Mouse (Mus musculus): Measurements from ENCODE around the gene Rpl10a. TPM values are rescaled to one million over a fixed set of nuclear protein-coding genes. Genes with fewer than 3 reads are reported as not detected.
A peak's percentile ranks its signal among the peaks of the same experiment; 100 is the strongest.
"Not testable (repeated sequence)": the region's sequence is repeated elsewhere in the genome, so short reads cannot be mapped to it uniquely, and the experiment has no call there.

The Rpl10a gene
- polyA plus RNA-seq, 1 experiment from 2014 or later = 341 TPM

- Histone ChIP-seq H3K27me3 (replicated peaks) (no peaks in the 10 kb centered on the region), H3K4me2 (replicated peaks) (no peak overlapping the region), H3K9ac (no peak overlapping the region), H3K4me1 (peaks cover 15% of the 10 kb centered on the region), H3K4me3 (no peak overlapping the region), H3K27ac (no peak overlapping the region), H3K36me3 (peaks cover 8% of the 10 kb centered on the region), H3K9me3 (no peaks in the 10 kb centered on the region)
- WGBS = 79% methylated on average over 5 of the region's 5 CpGs
- no peak for ATAC-seq (ENCODE audit: low FRiP score, low read depth)
Measured at GRCm38 (mm10) chr17:28311366-28312132, 16.7 kb upstream of the Rpl10a start.

GRCm38 (mm10) chr17:28312232-28313211 lies 15.7 kb upstream of the Rpl10a start:
- H3K27ac ChIP-seq = no peak overlapping the region
- peak overlapping the region; percentile 93 for H3K4me2 ChIP-seq (replicated peaks)
- ATAC-seq (ENCODE audit: low FRiP score, low read depth) = peak; percentile 35; the same call in 1 of the 2 replicates
- peaks cover 15% of the 10 kb centered on the region for H3K4me1 ChIP-seq
- peaks cover 18% of the 10 kb centered on the region for H3K36me3 ChIP-seq
- H3K4me3 ChIP-seq = peak overlapping the region; percentile 28
- 27% methylated on average over 17 of the region's 17 CpGs for WGBS
- H3K9ac ChIP-seq = 0 out of 2 replicates have a peak overlapping the region, but pooled peaks have one; percentile 2
- no peaks in the 10 kb centered on the region for H3K9me3 ChIP-seq
- no peaks in the 10 kb centered on the region for H3K27me3 ChIP-seq (replicated peaks)

- WGBS = under 1% methylated on average over 68 of the region's 69 CpGs
- H3K9me3 ChIP-seq = no peaks in the 10 kb centered on the region
- H3K9ac ChIP-seq = peak within 1 kb of the TSS; percentile 87
- peak within 1 kb of the TSS; percentile 93 for H3K4me2 ChIP-seq (replicated peaks)
- peak within 1 kb of the TSS; percentile 79; the same call in 1 of the 2 replicates for H3K27ac ChIP-seq
- peak; percentile 98 for ATAC-seq (ENCODE audit: low FRiP score, low read depth)
- peak within 1 kb of the TSS; percentile 83 for H3K4me3 ChIP-seq
- H3K27me3 ChIP-seq (replicated peaks) = no peaks in the 10 kb centered on the region
- H3K36me3 ChIP-seq = peaks cover 25% of the 10 kb centered on the region
- peaks cover 14% of the 10 kb centered on the region for H3K4me1 ChIP-seq
Measured at GRCm38 (mm10) chr17:28313212-28313879, 14.9 kb upstream of the Rpl10a start, which contains the start of gene Fance. TSS of gene Fance (plus strand) at chr17:28313519.

DNA sequence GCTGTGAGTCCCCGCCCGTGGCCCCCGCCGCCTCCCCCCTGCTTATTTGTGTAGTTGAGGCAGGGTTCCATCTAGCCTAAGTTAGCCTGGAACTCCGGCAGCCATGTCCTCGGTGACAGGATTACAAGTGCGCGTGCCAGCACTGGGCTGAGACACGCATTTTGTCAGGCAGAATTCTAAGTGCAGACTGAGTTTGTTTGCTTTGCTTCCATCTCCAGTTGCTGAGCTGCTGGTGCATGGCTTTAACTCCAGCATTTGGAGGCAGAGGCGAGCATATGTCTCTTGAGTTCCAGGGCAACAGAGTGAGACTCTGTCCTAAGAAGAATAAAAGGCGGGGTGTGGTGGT lies 14.4 kb upstream of the Rpl10a start:
- 3% methylated on average over 11 of the region's 11 CpGs for WGBS
- no peaks in the 10 kb centered on the region for H3K27me3 ChIP-seq (replicated peaks)
- no peaks in the 10 kb centered on the region for H3K9me3 ChIP-seq
- ATAC-seq (ENCODE audit: low FRiP score, low read depth) = peak; percentile 25; the same call in 1 of the 2 replicates
- peaks cover 10% of the 10 kb centered on the region for H3K4me1 ChIP-seq
- peaks cover 28% of the 10 kb centered on the region for H3K36me3 ChIP-seq
- peak overlapping the region; percentile 79; the same call in 1 of the 2 replicates for H3K27ac ChIP-seq
- H3K4me3 ChIP-seq = peak overlapping the region; percentile 83
- peak overlapping the region; percentile 87 for H3K9ac ChIP-seq
- H3K4me2 ChIP-seq (replicated peaks) = peak overlapping the region; percentile 93

GRCm38 (mm10) chr17:28315611-28316160 lies 12.6 kb upstream of the Rpl10a start:
- WGBS = 88% methylated on average over 20 of the region's 20 CpGs
- H3K4me2 ChIP-seq (replicated peaks) = no peak overlapping the region; the same call in 1 of the 2 replicates
- no peak for ATAC-seq (ENCODE audit: low FRiP score, low read depth)
- H3K36me3 ChIP-seq = peaks cover 32% of the 10 kb centered on the region
- H3K4me3 ChIP-seq = no peak overlapping the region
- no peaks in the 10 kb centered on the region for H3K27me3 ChIP-seq (replicated peaks)
- no peak overlapping the region for H3K27ac ChIP-seq
- H3K4me1 ChIP-seq = peaks cover 10% of the 10 kb centered on the region
- peak overlapping the region; percentile 17; the same call in 1 of the 2 replicates for H3K9ac ChIP-seq
- H3K9me3 ChIP-seq = no peaks in the 10 kb centered on the region

- H3K27me3 ChIP-seq (replicated peaks) = no peaks in the 10 kb centered on the region
- H3K36me3 ChIP-seq = peaks cover 37% of the 10 kb centered on the region
- ATAC-seq (ENCODE audit: low FRiP score, low read depth) = no peak
- no peak overlapping the region for H3K4me2 ChIP-seq (replicated peaks)
- no peak overlapping the region for H3K27ac ChIP-seq
- no peak overlapping the region for H3K4me3 ChIP-seq
- H3K9ac ChIP-seq = no peak overlapping the region
- H3K9me3 ChIP-seq = no peaks in the 10 kb centered on the region
- H3K4me1 ChIP-seq = peaks cover 10% of the 10 kb centered on the region
- WGBS = 92% methylated on average over 9 of the region's 9 CpGs
Measured at GRCm38 (mm10) chr17:28316476-28316875, 11.8 kb upstream of the Rpl10a start.

DNA sequence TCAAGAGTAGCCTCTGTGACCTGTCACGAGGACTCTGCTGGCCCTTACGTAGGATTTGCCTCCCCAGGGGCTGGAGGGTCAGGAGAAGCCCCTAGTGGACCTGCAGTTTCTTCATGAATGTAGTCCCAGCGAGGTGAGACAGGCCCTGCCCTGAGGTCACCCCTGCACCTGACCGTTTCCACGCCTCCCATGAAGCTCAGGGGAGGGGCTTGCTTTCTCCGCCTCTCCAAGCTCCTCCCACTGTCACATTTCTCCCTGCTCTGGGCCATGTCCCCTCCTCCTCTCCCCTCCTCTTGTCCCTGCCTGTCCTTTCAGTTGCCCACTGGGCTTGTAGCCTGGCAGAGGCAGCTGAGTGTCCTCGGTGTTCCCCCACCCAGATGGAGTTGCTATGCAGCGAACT lies 11.2 kb upstream of the Rpl10a start:
- no peak overlapping the region for H3K4me3 ChIP-seq
- H3K9ac ChIP-seq = no peak overlapping the region
- H3K27ac ChIP-seq = no peak overlapping the region
- no peak for ATAC-seq (ENCODE audit: low FRiP score, low read depth)
- peaks cover 37% of the 10 kb centered on the region for H3K36me3 ChIP-seq
- WGBS = 65% methylated on average over 8 of the region's 8 CpGs
- no peaks in the 10 kb centered on the region for H3K27me3 ChIP-seq (replicated peaks)
- no peaks in the 10 kb centered on the region for H3K9me3 ChIP-seq
- peaks cover 10% of the 10 kb centered on the region for H3K4me1 ChIP-seq
- no peak overlapping the region for H3K4me2 ChIP-seq (replicated peaks)

GRCm38 (mm10) chr17:28317725-28318124 lies 10.5 kb upstream of the Rpl10a start:
- no peak overlapping the region for H3K4me2 ChIP-seq (replicated peaks)
- H3K36me3 ChIP-seq = peaks cover 37% of the 10 kb centered on the region
- H3K4me1 ChIP-seq = peaks cover 10% of the 10 kb centered on the region
- no peak overlapping the region for H3K9ac ChIP-seq
- ATAC-seq (ENCODE audit: low FRiP score, low read depth) = no peak
- H3K9me3 ChIP-seq = no peaks in the 10 kb centered on the region
- no peak overlapping the region for H3K4me3 ChIP-seq
- no peaks in the 10 kb centered on the region for H3K27me3 ChIP-seq (replicated peaks)
- WGBS = 85% methylated on average over 9 of the region's 9 CpGs
- no peak overlapping the region for H3K27ac ChIP-seq

DNA sequence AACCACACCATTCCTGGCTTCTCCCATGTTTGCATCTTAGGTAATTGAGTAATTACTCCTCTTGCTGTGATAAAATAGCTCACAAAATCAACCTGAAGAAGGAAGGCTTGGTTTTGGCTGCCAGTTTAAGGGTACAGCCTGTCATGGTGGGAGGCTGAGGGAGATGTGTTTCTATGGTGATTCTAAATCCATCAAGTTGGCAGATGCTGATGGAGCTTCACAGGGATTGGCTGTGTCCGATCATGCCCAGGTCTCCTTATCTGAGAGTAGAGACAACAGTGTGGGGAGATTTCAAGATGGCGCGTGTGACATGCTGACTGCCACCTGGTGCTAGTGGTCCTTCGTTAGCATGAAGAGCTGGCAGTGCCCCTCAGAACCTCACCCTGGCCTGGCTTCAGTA lies 6.6 kb upstream of the Rpl10a start:
- Histone ChIP-seq H3K27ac (no peak overlapping the region), H3K4me2 (replicated peaks) (no peak overlapping the region), H3K4me3 (no peak overlapping the region), H3K4me1 (no peaks in the 10 kb centered on the region), H3K9ac (no peak overlapping the region), H3K36me3 (peaks cover 39% of the 10 kb centered on the region), H3K9me3 (no peaks in the 10 kb centered on the region), H3K27me3 (replicated peaks) (no peaks in the 10 kb centered on the region)
- no peak for ATAC-seq (ENCODE audit: low FRiP score, low read depth)
- WGBS = 92% methylated on average over 4 of the region's 4 CpGs

DNA sequence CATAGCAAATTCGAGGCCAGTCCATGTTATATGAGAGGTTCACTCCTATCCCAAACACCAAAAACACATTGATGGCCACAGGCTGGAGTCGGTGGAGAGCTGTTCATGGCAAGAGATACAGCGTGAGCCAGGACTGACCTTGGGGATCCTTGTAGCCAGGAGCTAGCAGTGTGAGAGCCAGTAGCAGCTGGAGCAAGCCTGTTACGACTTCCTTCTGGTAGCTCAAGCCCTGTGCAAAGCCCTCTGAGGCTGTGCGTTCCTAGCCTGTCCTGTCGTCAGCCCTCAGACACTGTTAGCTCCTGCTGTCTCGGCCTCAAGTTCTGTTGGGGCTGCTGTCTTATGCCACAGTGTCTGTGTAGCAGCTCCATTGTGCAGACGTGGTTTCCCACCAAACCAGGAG lies 4.5 kb upstream of the Rpl10a start:
- Histone ChIP-seq H3K36me3 (peaks cover 21% of the 10 kb centered on the region), H3K9ac (no peak overlapping the region), H3K4me2 (replicated peaks) (no peak overlapping the region), H3K27me3 (replicated peaks) (no peaks in the 10 kb centered on the region), H3K27ac (no peak overlapping the region), H3K9me3 (no peaks in the 10 kb centered on the region), H3K4me3 (no peak overlapping the region), H3K4me1 (peaks cover 7% of the 10 kb centered on the region; the same call in 1 of the 2 replicates)
- WGBS = 92% methylated on average over 8 of the region's 8 CpGs
- ATAC-seq (ENCODE audit: low FRiP score, low read depth) = no peak

- not testable (repeated sequence) for H3K9me3 ChIP-seq; H3K27me3 ChIP-seq (replicated peaks); H3K4me3 ChIP-seq; H3K4me2 ChIP-seq (replicated peaks); H3K9ac ChIP-seq; ATAC-seq (ENCODE audit: low FRiP score, low read depth); H3K27ac ChIP-seq
- H3K36me3 ChIP-seq = peaks cover 19% of the 10 kb centered on the region
- 89% methylated on average over 7 of the region's 7 CpGs for WGBS
- H3K4me1 ChIP-seq = peaks cover 12% of the 10 kb centered on the region
Measured at GRCm38 (mm10) chr17:28324416-28324815, 3.9 kb upstream of the Rpl10a start.

All from neural tube, embryonic 12.5 days (tissue).